Mouse (Mus musculus): ENCODE measurements around the gene Paqr3.

The Paqr3 gene

GRCm38 (mm10) chr5:97111207-97111910 is at the start of gene Paqr3:
Gene Paqr3 (minus strand): TSS chr5:97111596.
- DNase-seq (ENCODE audit: extremely low read depth, insufficient read length, low spot score), result peak; percentile 94

- DNase-seq (ENCODE audit: extremely low read depth, insufficient read length, low spot score), result no peak
Observed at GRCm38 (mm10) chr5:97154688-97155087, 43.3 kb upstream of the Paqr3 start.

GRCm38 (mm10) chr5:97135331-97135730 is 23.9 kb upstream of the Paqr3 start:
- DNase-seq (ENCODE audit: extremely low read depth, insufficient read length, low spot score), result no peak

- DNase-seq (ENCODE audit: extremely low read depth, insufficient read length, low spot score), result no peak
Observed at GRCm38 (mm10) chr5:97129589-97129988, 18.2 kb upstream of the Paqr3 start.

GRCm38 (mm10) chr5:97128242-97129226 is 17.1 kb upstream of the Paqr3 start:
- DNase-seq (ENCODE audit: extremely low read depth, insufficient read length, low spot score), result peak; percentile 10

GRCm38 (mm10) chr5:97127284-97127683 is 15.9 kb upstream of the Paqr3 start:
- no peak for DNase-seq (ENCODE audit: extremely low read depth, insufficient read length, low spot score)

- no peak for DNase-seq (ENCODE audit: extremely low read depth, insufficient read length, low spot score)
Observed at GRCm38 (mm10) chr5:97126005-97126404, 14.6 kb upstream of the Paqr3 start.

GRCm38 (mm10) chr5:97125459-97125970 is 14.1 kb upstream of the Paqr3 start:
- DNase-seq (ENCODE audit: extremely low read depth, insufficient read length, low spot score), result no peak

- DNase-seq (ENCODE audit: extremely low read depth, insufficient read length, low spot score), result no peak
Observed at GRCm38 (mm10) chr5:97124977-97125376, 13.6 kb upstream of the Paqr3 start.

- DNase-seq (ENCODE audit: extremely low read depth, insufficient read length, low spot score), result no peak
Observed at GRCm38 (mm10) chr5:97110697-97111096, 699 bp downstream of the Paqr3 start.

- no peak for DNase-seq (ENCODE audit: extremely low read depth, insufficient read length, low spot score)
Observed at GRCm38 (mm10) chr5:97110133-97110532, 1.3 kb downstream of the Paqr3 start.

GRCm38 (mm10) chr5:97108333-97108732 is 3.1 kb downstream of the Paqr3 start:
- DNase-seq (ENCODE audit: extremely low read depth, insufficient read length, low spot score), result no peak

GRCm38 (mm10) chr5:97099954-97100353 is 11.4 kb downstream of the Paqr3 start:
- no peak for DNase-seq (ENCODE audit: extremely low read depth, insufficient read length, low spot score)

- no peak for DNase-seq (ENCODE audit: extremely low read depth, insufficient read length, low spot score)
Observed at GRCm38 (mm10) chr5:97097631-97098041, 13.8 kb downstream of the Paqr3 start.

- DNase-seq (ENCODE audit: extremely low read depth, insufficient read length, low spot score), result no peak
Observed at GRCm38 (mm10) chr5:97095335-97095734, 16.1 kb downstream of the Paqr3 start.

- DNase-seq (ENCODE audit: extremely low read depth, insufficient read length, low spot score), result no peak
Observed at GRCm38 (mm10) chr5:97092970-97093369, 18.4 kb downstream of the Paqr3 start.

- DNase-seq (ENCODE audit: extremely low read depth, insufficient read length, low spot score), result no peak
Observed at GRCm38 (mm10) chr5:97090034-97090784, 21.2 kb downstream of the Paqr3 start.

- no peak for DNase-seq (ENCODE audit: extremely low read depth, insufficient read length, low spot score)
Observed at GRCm38 (mm10) chr5:97089426-97089825, 22.0 kb downstream of the Paqr3 start.

- no peak for DNase-seq (ENCODE audit: extremely low read depth, insufficient read length, low spot score)
Observed at GRCm38 (mm10) chr5:97088231-97088630, 23.2 kb downstream of the Paqr3 start.

GRCm38 (mm10) chr5:97087746-97088145 is 23.6 kb downstream of the Paqr3 start:
- no peak for DNase-seq (ENCODE audit: extremely low read depth, insufficient read length, low spot score)

All from 3134 (cell line).